Mouse (Mus musculus): ENCODE measurements around the gene Esyt1.
A peak's percentile ranks its signal among the peaks of the same experiment; 100 is the strongest.
"Not testable (repeated sequence)": the region's sequence is repeated elsewhere in the genome, so short reads cannot be mapped to it uniquely, and the experiment has no call there.

The Esyt1 gene

DNA sequence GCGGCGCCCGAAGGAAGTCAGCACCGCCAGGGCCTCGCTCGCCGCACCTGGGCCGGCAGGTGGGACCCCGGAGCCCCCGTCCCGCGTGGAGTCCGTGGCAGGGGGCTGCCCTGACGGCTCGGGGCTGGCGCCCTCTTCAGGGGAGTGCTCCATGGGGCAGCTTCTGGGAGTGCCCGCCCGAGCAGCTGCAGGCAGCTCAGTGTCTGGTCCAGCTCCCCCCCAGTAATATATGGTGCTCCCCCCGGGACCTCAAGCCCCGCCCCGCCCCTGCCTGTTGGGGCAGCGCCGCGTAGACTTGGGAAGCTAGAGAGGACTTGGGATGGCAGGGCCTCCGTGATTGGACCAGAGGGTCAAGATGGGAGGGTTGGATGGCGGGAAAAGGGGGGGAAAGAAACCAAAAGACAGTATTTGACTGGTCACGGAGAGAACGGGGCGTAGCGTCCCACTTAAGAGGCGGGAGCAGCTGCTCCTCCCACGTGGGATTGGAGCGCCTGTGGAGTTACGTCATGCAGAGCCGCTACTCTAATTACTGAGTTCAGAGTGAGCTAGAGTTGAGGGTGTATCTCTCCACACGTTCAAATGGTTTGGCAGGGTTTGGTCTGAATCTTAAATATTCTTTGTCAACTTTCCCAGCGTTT is at the start of gene Esyt1:
Gene Esyt1, minus strand, starts transcription at position 201 of the 638 bp plus-strand sequence.
- DNase-seq (ENCODE audit: low read depth, low spot score): peak; percentile 98

DNA sequence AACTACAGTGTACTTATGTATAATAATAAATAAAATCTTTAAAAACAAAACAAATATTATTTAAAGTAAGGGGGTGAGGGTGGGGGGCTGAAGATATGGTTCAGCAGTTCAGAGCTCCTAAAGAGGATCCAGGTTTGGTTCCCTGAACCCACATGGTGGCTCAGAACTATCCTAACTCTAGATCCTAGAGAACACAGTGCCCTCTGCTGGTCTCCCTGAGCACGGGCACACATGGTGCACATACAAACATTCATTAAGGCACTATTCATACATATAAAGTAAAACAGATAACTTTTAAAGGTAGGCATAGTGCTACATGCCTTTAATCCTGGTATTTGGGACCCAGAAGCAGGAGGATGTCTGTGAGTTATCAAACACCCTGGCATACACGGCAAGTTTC is 49.4 kb upstream of the Esyt1 start:
- no peak for DNase-seq (ENCODE audit: low read depth, low spot score)

DNA sequence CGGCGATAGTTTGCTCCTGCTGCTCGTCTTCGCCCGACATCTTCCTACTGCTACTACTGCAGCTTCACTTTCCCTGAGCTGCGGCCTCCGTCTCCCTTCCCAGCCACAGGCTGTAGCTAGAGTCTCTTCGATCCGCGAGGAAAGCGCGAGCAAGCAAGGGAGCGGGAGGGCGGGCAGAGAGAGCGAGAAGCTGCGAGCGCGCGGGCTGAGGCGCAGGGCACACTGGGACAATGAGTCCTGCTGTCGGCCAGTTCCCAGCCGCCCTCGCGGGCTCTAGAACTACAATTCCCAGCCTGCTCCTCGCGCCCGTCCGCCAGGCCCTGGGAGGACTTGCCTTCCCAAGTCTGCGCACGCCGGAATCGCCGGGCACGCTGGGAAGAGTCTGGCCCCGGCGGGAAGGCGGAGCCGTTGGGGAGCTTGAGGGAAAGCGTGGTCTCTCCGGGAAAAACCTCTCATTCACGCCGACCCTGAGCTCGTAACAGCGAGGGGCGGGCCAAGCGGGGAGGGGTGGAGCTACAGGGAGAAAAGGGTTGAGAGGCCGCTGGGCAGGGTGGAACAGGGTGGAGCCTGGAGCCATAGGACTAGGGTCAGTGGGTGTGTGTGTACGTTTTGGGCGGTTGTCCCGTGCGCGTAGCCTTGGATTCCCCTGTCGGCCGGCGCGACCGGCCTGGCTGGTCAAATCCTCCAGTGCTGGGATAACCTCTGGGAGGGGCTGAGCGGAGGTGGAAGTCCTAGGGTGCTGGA is 40.3 kb upstream of the Esyt1 start, which contains the start of gene Pa2g4:
Gene Pa2g4, minus strand, starts transcription at position 200 of the 744 bp plus-strand sequence.
- peak; percentile 95 for DNase-seq (ENCODE audit: low read depth, low spot score)

DNA sequence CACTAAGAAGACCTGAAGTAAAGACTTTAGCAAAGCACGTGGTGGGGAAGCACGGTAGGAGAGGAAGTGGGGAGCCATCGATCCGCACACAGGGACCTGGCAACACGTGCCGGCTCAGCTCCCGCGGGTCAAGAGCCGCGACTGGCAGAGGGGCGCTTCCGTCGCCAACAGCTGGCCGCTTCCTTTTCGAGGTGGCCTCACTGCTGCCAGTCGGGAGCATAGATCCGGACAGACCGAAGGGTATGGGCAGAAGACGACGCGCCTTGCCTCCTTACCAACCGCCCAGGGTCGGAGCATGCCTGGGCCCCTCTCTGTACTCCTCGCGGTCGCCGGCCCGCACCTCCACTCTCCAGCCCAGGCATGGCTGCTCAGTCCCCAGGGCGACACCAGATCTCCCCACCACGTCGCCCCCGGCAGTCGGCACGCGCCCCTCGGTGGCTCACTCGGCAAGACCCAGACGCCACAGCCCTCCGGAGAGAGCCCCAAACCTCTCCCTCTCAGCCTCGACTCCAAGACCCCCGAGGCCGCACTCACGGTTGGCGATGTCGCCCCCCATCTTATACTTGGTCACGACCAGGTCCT is 39.6 kb upstream of the Esyt1 start:
- peak; percentile 55 for DNase-seq (ENCODE audit: low read depth, low spot score)

DNA sequence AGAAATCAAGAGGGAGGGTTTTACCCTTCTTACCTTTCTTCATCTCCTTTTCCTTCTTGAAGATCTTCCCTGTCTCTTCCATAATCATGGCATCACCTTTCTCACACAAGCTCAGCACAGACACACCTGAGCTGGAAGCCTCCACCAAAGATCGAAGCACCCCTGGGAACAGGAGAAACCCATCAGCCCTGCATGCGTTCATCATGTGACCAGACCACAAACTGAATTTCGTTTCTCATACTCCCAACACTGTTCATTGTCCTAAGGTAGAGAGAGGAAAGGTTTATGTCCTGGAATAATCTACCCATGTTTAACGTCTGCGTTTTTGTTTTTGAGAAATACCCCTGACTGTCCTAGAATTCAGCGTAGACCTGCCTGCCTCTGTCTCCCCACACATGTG is 37.9 kb upstream of the Esyt1 start:
- no peak for DNase-seq (ENCODE audit: low read depth, low spot score)

DNA sequence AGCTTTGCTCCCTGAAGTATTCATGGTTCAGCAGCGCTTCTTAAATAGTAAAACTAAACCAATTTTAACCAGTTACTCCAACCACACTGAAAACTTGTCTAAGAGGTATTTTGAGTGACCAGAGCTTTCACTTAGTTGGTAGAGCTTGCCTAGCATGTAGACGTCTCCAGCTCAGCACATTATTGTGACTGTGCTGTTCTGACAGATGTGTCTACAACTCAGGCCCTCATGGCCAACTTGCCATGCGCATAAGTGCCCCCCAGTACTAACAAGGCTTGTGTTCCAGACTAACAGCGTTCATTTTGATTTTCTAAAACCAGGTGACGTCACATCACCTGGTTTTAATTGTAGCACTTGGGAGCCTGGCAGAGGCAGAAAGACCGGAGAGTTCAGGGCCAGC is 31.3 kb upstream of the Esyt1 start:
- DNase-seq (ENCODE audit: low read depth, low spot score): no peak

DNA sequence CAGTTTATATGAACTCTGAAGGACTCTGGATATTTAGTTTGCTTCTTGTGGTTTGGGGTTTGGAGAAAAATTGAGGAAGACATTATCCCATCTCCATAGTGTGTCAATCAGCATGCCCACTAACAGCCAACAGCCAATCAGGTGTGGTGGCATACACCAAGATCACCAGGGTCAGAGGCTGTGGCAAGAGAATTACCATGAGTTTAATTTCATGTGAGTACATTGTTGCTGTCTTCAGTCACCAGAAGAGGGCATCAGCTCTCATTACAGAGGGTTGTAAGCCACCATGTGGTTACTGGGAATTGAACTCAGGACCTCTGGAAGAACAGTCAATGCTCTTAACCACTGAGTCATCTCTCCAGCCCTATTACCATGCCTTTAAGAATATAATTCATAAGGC is 30.6 kb upstream of the Esyt1 start:
- DNase-seq (ENCODE audit: low read depth, low spot score): peak; percentile 23

DNA sequence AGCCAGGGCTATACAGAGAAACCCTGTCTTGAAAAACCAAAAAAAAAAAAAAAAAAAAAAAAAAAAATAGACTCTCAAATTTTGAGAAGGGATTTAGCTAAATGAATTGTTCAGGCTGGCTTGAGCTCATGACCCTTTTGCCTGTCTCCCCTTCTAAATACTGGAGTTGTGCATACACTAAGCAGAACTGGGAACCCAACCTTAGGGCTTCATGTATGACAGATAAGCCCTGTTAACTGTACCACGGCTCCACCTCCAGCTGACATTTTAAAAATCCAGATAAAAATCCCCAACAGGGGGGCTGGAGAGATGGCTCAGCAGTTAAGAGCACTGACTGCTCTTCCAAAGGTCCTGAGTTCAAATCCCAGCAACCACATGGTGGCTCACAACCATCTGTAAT is 29.9 kb upstream of the Esyt1 start:
- DNase-seq (ENCODE audit: low read depth, low spot score): not testable (repeated sequence)

DNA sequence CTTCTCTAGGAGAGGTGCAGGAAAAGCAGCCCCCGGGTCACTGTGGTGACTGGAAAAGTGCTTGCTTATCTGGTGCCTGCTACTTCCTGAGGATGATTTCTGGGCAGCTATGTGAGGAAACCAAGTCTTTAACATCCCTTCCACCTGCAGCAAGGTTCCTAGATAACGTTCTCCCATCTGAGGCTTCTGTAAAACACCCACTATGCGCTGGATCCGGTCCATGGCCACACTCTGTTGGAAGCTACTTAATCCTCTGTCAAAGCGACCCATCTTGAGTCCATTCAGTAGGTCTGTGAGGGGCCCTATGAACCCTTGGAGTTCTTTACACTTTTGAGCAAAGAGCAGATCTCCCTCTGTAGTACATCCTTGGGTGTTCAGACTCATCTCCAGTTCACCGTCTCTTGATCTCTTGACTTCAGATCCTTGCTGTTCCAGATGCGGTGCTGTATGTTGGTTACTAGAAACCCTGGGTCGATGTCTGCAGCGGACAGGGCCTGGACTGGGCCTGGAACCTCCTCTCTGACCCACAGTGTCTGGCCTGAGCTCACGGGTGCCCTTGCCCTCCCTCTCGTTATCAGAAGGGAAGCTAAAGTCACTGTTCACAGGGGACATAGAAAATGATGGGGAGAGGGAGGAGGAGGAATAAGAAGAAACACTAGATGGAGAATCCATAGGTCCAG is 24.6 kb upstream of the Esyt1 start:
- DNase-seq (ENCODE audit: low read depth, low spot score): not testable (repeated sequence)

DNA sequence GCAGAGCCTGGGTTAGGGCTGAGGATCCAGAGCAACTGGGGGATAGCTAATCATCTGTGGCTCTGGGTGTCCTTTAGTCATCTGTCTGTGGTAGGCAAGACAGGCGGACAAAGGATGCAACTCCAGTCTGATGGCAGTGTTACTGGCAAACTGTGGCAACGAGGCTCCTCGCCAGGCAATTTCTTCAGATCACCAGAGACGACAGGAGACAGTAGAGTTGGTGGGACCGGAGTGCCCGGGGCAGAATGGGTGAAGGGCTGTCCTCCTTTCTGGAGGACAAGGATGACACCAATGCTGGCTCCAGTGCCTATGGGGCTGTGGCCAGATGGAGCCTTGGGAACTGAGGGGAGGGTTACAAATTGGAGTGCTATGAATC is 24.0 kb upstream of the Esyt1 start:
- peak; percentile 28 for DNase-seq (ENCODE audit: low read depth, low spot score)

DNA sequence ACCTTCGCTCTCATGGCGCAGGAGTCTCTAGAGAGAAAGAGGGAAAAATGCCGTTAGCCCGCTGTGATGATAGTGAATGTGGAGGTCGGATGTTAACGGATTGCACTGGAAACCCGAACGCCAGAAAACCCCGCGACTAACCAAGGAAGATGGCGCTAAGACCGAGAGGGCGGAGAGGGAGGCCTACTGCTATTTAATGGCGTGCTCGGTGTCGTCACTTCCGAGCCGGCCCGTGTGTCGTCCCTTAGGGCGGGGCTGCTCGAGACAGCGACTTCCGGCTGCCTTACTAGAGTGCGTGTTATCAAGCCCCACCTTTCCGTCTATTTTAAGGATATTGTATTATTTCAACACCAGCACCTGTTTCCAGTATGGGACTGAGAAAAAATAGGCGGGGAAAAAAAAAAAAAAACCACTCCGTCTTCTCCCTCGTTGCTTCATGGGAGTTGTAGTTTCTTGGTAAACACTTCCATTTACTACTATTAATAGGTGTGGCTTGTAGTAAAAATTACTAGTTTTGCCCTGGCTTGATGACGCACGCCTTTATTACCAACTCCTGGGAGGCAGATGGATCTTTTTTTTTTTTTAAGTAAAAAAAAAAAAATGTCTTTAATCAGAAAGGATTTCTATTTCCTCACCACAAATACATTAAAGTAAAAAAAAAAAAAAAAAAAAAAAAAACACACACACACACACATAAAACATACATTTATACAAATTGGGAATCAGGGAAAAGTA is 23.4 kb upstream of the Esyt1 start, which contains the start of gene Rpl41:
Gene Rpl41, minus strand, starts transcription at position 359 of the 735 bp plus-strand sequence.
- peak; percentile 99 for DNase-seq (ENCODE audit: low read depth, low spot score)

DNA sequence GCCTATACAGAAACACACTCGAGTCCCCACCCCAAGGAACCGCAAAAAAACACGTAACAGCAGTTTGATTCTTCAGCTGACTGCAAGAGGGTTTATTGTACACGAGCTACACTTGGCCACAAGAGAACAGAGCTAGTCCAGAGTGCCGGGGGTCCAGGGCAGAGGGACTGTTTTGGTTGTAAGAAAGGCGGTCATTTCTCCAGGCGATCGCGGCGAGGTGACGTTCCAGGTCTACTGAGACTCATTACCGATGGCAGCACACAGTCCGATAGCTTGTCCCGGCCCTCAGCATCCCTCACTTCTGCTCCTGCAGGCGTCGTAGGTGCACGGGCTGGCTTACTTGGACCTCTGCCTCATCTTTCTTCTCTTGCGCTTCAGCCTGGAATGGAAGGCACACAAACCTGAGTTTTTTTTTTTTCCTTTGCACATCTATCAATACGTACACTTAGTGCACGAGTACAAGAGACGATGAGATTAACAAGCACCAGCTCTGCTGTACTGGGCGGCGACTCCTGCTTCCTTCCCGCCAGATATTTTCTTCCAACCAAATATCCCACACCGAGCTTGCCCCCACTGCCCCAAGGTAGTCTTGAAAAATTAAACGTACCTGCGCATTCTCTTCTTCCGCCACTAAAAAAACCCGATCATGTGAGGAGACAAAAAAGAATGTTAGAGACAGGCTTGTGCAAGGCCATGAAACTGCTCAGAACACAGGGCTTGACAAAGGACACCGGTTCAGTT is 22.6 kb upstream of the Esyt1 start:
- not testable (repeated sequence) for DNase-seq (ENCODE audit: low read depth, low spot score)

DNA sequence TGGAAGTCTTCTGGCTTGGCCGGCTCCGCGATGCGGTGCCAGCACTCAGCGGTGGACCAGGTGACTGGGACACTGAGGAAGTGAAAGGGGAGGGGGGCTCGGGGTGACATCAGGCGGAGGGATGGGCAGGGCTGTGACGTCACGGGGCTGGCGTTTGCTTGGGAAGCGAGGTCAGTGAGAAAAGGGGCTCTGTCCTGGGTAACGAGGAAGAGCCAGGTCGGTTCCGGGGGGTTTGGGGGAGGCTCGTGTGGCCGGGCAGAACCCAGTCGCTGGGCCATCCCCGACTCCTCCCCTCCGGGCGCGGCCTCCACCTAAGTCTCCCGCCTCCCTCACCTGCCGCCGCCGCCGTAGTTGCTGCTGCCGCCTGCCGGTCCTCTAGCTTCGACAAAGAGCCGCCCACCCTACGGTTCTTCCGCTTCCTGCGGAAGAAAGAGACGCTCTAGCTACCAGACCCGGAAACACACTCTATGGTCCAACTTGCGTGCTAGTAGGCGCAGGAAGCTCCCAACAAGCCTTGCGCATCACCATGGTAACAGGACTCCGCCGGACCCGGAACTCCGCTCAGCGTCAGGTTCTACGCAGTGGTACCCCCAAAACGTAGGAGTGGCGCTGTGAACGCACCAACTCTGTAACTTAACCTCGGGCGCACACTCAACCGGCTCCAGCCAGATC is 21.8 kb upstream of the Esyt1 start, which contains the start of gene Zc3h10:
Gene Zc3h10, minus strand, starts transcription at position 414 of the 672 bp plus-strand sequence.
- DNase-seq (ENCODE audit: low read depth, low spot score): peak; percentile 100

DNA sequence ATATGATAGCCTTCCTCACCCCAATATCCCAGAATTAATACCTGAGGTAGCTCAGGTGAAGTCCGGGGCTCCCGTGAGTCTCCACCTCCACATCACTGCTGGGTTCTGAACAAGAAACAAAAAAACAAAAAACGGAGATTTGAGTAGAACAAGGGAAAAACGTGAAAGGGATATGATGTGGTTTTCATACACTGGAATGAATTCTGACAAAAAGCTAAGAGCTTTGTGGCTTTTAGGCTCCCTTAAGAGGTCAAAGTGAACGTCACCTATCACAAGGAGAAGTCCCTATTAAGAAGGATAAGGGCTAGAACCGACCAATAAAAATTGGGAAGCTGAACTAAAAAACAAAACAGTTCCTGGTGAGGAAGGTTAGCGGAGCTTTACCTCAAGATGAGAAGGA is 21.1 kb upstream of the Esyt1 start:
- peak; percentile 55 for DNase-seq (ENCODE audit: low read depth, low spot score)

DNA sequence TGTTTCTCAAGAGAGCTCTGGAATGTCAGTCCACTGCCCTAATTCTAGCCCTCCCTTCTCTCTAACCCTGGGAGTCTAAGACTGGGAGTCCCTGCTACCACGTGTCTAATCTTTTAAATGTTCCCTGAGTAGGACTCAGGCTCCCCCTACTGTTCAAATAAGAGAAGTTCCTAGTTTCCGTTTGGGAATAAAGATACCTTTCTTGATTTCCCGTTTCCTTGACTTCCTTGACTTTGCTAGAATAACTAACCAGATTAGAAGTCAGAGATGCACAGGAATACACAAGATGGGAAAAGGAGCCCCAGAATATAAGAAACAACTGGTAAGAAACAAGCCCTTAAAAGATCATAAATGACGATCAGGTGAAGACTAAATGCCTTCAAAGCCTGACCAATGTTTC is 20.7 kb upstream of the Esyt1 start:
- peak; percentile 71 for DNase-seq (ENCODE audit: low read depth, low spot score)

DNA sequence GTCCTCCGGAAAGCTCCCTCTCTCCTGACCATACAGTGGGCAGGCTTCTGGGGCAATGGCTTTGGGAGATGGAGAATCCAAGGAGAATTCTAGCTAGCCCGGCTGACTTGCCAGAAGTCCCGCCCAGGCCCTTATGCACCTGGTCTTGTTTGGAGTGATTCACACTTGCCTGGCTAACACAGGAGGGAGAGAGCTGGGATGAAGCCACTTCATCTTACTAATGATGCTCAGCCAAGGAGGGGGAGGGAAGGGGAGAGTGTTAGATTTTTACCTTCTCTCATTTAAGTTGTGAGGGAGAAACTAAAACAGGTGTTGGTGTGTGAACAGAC is 19.9 kb upstream of the Esyt1 start:
- DNase-seq (ENCODE audit: low read depth, low spot score): no peak

DNA sequence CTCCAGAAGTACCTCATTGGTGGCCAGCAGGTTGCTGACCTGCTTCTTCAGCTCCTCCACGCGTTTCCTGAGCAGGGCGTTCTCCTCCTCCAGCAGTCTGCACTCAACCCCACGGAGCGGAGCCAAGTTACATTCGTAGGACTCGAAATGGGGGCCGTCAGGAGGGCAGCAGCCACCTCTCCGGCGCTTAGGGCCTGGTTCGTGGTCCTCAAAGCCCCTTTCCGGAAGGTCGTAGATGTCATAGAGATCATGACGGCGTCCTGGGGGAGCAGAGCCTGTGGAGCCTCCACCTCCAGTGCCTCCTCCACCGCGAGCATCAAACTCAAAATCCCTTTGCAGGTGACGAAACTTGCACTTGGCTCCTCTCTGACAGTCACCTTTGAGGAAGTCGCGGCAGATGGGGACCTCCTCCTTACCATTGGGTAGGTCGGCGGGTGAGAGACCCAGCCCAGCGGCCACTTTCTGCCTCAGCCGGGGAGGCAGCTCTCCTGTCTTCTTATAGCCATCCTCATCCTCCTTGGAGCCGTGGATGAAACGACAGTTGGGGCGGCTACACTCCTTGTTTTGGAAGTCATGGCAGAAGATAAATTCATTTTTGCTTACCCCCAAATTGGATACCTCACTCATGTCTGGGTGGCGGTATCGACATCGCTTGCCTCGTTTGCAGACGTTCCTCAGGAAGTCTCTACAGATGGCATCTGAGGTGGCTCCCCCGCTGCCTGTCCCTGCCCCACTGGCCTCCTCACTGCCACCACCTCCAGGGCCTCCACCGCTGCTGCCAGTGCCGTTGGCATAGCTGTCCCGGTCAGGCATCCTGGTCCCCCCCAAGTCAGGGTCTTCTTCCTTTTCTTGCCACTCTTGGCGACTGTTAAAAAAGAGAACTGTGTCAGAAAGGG is 19.3 kb upstream of the Esyt1 start:
- DNase-seq (ENCODE audit: low read depth, low spot score): no peak

DNA sequence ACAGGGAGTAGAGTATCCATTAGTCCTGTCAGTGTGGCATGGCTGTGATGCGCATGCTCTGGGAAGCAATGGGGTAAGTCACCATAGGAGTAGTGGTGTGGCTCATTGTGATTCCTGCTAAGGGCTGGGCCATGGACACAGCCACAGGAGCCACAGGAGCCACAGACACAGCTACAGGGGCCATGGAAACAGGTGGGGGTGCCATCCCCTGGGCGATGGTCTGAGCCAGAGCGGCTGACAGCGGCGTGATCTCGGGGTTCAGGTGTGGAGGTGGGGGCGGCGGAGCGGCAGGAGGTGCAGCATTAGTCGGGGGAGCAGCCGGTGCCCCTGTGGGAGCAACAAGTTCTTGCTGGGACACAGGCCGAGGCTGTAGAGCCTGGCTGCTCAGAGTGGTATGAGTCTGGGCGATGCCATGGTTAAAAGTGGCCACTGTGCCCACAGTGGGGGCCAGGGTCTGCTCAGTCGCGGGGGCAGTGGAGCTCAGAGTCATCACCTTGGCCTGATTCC is 18.5 kb upstream of the Esyt1 start:
- DNase-seq (ENCODE audit: low read depth, low spot score): no peak

DNA sequence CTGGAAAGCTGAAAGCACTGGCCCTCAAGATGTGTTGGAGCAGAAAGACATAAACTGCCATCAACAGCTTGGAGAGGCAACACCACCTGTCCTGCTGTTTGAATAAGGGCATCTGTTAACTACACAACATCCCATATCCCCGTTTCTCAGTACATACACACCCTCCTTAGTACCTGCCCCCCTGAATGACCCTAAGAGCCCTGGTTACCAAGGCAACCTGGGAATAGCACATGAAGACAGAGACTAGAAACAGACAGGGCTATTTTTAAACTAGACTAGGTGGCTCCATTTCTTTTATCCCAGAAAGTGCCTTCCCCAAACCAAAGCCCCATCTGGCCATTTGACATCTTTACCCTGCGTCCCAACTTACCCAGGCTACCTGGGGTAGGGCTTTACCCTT is 17.4 kb upstream of the Esyt1 start:
- DNase-seq (ENCODE audit: low read depth, low spot score): no peak
